Mouse (Mus musculus): ENCODE data around the gene Plcd3. TPM values are rescaled to one million over a fixed set of nuclear protein-coding genes. Genes with fewer than 3 reads are reported as not detected.

The Plcd3 gene
- total and polyA plus RNA-seq, 3 experiments, result 7.1 to 24.3 (median 11.3) TPM

DNA sequence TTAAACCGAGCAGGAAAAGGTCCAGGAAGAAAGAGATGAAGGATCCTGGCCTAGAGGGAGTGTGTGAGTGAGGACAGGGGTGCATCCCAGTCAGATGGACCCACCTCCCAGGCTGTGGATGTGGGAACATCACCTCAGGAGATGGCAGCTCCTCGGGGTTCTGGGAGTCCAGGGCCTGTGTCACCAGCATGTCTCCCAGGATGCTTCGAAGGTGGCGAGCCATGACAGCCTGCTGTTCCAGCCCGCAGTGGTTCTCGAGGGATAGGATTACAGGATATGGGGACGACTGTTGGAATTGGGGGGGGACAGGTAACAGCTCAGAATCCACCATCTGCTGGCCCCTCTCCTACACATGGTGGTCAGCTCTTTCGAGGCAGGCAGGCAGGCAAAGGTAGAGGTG lies 24.9 kb downstream of the Plcd3 start:
- Histone ChIP-seq H3K9me3 (replicated peaks; ENCODE audit: low read length) (no peaks in the 10 kb centered on the region), H3K27ac (ENCODE audit: insufficient read depth, low read depth) (no peak overlapping the region), H3K27me3 (replicated peaks) (no peaks in the 10 kb centered on the region), H3K79me2 (replicated peaks; ENCODE audit: control insufficient read depth, extremely low read depth, insufficient read depth, poor library complexity, severe bottlenecking) (no peaks in the 10 kb centered on the region), H3K4me1 (ENCODE audit: control insufficient read depth in 1 of 2, insufficient read depth in 2 of 2) (peaks cover 0 to 15% of the 10 kb centered on the region in 2 experiments; a peak in 2 of 4 replicates), H3K36me3 (replicated peaks in 1 of 2; ENCODE audit: control insufficient read depth in 1 of 2, insufficient read depth in 1 of 2, low read length in 1 of 2) (peaks cover 74 to 90% of the 10 kb centered on the region in 2 experiments), H3K9ac (ENCODE audit: insufficient read depth, low read depth) (no peak overlapping the region), H3K4me2 (ENCODE audit: insufficient read depth, low read depth, poor library complexity, severe bottlenecking) (no peak overlapping the region), H3K4me3 (replicated peaks in 1 of 3; ENCODE audit: low read depth in 2 of 3, low read length in 2 of 3, poor library complexity in 1 of 3) (no peak overlapping the region)
- TF ChIP-seq ZKSCAN1 (IDR thresholded peaks at IDR 0.05; ENCODE audit: borderline replicate concordance, low read depth, low read length) (no peak), MAX (IDR thresholded peaks at IDR 0.05; ENCODE audit: low read length) (no peak), MXI1 (IDR thresholded peaks at IDR 0.05; ENCODE audit: low read depth, low read length) (no peak), JUN (IDR thresholded peaks at IDR 0.05; ENCODE audit: insufficient read depth, low read depth, low read length) (no peak), PAX5 (IDR thresholded peaks at IDR 0.05; ENCODE audit: low read length) (no peak), TBP (conservative IDR thresholded peaks at IDR 0.05; ENCODE audit: low read depth, low read length) (no peak), ZNF384 (IDR thresholded peaks at IDR 0.05; ENCODE audit: low read depth, low read length) (no peak), ETS1 (conservative IDR thresholded peaks at IDR 0.05; ENCODE audit: low read depth, low read length) (no peak)
- DNase-seq (ENCODE audit: extremely low read depth), result no peak
- in situ Hi-C loops (cut with MboI; ENCODE audit: low pct_ligation_motif_present, low pct_unique_long_range_greater_than_20kb, low sequenced_read_pairs), result no loop called here
- dilution Hi-C loops (cut with MboI; ENCODE audit: extremely low pct_ligation_motif_present, extremely low pct_unique_long_range_greater_than_20kb, low sequenced_read_pairs), result no loop called here

DNA sequence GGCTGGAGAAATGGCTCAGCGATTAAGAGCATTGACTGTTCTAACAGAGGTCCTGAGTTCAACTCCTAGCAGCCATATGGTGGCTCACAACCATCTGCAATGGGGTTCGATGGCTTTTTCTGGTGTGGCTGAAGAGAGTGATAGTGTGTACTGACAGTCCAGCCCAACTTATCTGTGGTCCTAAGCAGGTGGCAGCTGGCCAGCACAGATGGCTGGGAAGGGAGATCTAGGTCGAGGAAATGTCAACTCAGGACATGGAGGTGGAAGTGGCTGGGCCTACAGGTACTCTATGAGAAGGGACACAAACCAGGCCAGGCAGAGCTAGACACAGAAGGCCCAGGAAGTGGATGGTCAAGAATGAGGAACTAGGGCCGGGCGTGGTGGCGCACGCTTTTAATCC lies 25.4 kb downstream of the Plcd3 start:
- Histone ChIP-seq H3K36me3 (replicated peaks in 1 of 2; ENCODE audit: control insufficient read depth in 1 of 2, insufficient read depth in 1 of 2, low read length in 1 of 2) (peaks cover 80 to 92% of the 10 kb centered on the region in 2 experiments), H3K9ac (ENCODE audit: insufficient read depth, low read depth) (no peak overlapping the region), H3K4me2 (ENCODE audit: insufficient read depth, low read depth, poor library complexity, severe bottlenecking) (no peak overlapping the region), H3K4me3 (replicated peaks in 1 of 3; ENCODE audit: low read depth in 2 of 3, low read length in 2 of 3, poor library complexity in 1 of 3) (no peak overlapping the region), H3K79me2 (replicated peaks; ENCODE audit: control insufficient read depth, extremely low read depth, insufficient read depth, poor library complexity, severe bottlenecking) (no peaks in the 10 kb centered on the region), H3K27me3 (replicated peaks) (no peaks in the 10 kb centered on the region), H3K27ac (ENCODE audit: insufficient read depth, low read depth) (no peak overlapping the region), H3K4me1 (ENCODE audit: control insufficient read depth in 1 of 2, insufficient read depth in 2 of 2) (peaks cover 0 to 21% of the 10 kb centered on the region in 2 experiments; a peak in 2 of 4 replicates), H3K9me3 (replicated peaks; ENCODE audit: low read length) (no peaks in the 10 kb centered on the region)
- DNase-seq (ENCODE audit: extremely low read depth), result no peak
- TF ChIP-seq HCFC1 (IDR thresholded peaks at IDR 0.05; ENCODE audit: low read depth, low read length) (no peak), CHD2 (IDR thresholded peaks at IDR 0.05; ENCODE audit: low read length) (no peak), USF2 (conservative IDR thresholded peaks at IDR 0.05; ENCODE audit: low read depth, low read length) (no peak), TBP (conservative IDR thresholded peaks at IDR 0.05; ENCODE audit: low read depth, low read length) (no peak), CTCF (conservative IDR thresholded peaks at IDR 0.05 in 1 of 2, IDR thresholded peaks at IDR 0.05 in 1 of 2; ENCODE audit: low read depth in 2 of 2, low read length in 2 of 2) (no peak), SIN3A (IDR thresholded peaks at IDR 0.05; ENCODE audit: low read length) (no peak), MAFK (IDR thresholded peaks at IDR 0.05; ENCODE audit: insufficient replicate concordance, low read length) (no peak), UBTF (IDR thresholded peaks at IDR 0.05; ENCODE audit: low read depth, low read length) (no peak), MAX (IDR thresholded peaks at IDR 0.05; ENCODE audit: low read length) (no peak), MAZ (IDR thresholded peaks at IDR 0.05; ENCODE audit: low read depth, low read length) (no peak), CHD1 (IDR thresholded peaks at IDR 0.05; ENCODE audit: low read depth, low read length) (no peak), E2F4 (IDR thresholded peaks at IDR 0.05; ENCODE audit: insufficient replicate concordance, low read depth, low read length) (no peak), POLR2AphosphoS2 (IDR thresholded peaks at IDR 0.05; ENCODE audit: low read depth, low read length) (no peak), USF1 (IDR thresholded peaks at IDR 0.05; ENCODE audit: low read depth, low read length) (no peak), TCF12 (IDR thresholded peaks at IDR 0.05; ENCODE audit: low read depth, low read length) (no peak)
- dilution Hi-C loops (cut with MboI; ENCODE audit: extremely low pct_ligation_motif_present, extremely low pct_unique_long_range_greater_than_20kb, low sequenced_read_pairs), result no loop called here
- in situ Hi-C loops (cut with MboI; ENCODE audit: low pct_ligation_motif_present, low pct_unique_long_range_greater_than_20kb, low sequenced_read_pairs), result no loop called here

Data from CH12.LX (cell line).